Mouse (Mus musculus): ENCODE data around the gene Slc37a3.

DNA sequence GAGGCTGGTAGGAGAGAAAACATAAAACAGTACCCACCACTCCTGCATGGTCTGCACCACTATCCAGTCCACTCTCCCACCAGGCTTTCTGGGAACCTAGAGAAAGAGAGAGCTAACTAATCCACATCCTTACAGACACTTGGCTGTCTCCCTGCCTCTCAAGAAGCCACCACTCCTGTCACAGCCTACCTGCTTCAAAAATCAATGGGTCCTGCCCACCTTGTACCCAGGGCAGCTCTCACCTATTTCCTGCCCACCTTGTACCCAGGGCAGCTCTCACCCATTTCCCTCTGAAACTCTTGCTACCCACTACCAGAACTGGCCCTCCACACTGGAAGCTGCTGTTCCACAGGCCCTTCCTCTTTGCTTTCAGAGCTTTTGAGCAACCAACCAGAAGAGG, 5.4 kb downstream of the Slc37a3 start:
- TF ChIP-seq POLR2A (IDR thresholded peaks at IDR 0.05; ENCODE audit: borderline replicate concordance, control insufficient read depth, low read depth, low read length) (no peak), CTCF (IDR thresholded peaks at IDR 0.05; ENCODE audit: control insufficient read depth, insufficient read depth, low read length) (no peak)
